Mouse (Mus musculus) C3H10T1/2 (cell line): Measurements from ENCODE around the gene Olfr1461. TPM values are rescaled to one million over a fixed set of nuclear protein-coding genes. Genes with fewer than 3 reads are reported as not detected.

Experiments used
- polyA plus RNA-seq, 2 experiments: library from polyadenylated mRNA; unstranded; fragments of >200 nt; fragmentation: generic; extraction: Trizol; gene quantifications; one replicate each; pipeline ENCODE4 v1.2.1; 2012; ENCODE audit warnings: missing spikeins in 2 of 2

Gene Olfr1461
- polyA plus RNA-seq = not detected

GRCm38 (mm10) chr19:13162700-13163099, at the start of gene Olfr1461:
Olfr1461 (plus strand) TSS chr19:13163000.

DNA sequence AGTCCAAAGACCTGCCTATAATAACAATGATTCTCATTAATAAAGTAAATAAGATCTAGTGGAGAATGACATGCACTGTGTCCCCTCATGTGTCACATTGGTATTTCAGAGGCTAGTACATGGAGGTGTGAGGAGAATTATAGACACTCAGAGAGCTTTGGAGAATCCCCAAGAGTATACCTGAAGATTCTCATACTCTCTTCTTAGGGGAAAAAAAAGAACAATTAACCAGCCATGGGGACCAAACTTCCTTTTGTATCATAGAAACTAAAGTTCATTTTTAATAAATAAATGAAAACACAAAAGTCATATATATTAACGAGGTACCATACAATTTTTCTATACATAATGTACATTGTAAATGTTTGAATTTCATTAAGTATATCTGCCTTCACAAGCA, 13.4 kb upstream of the Olfr1461 start, which contains the start of gene Olfr1459:
Gene Olfr1459, minus strand, starts transcription at position 101 of the 400 bp plus-strand sequence.

GRCm38 (mm10) chr19:13185434-13185833, 22.6 kb downstream of the Olfr1461 start, which contains the start of gene Olfr1462:
Olfr1462 (plus strand) TSS chr19:13185734.

Other genes starting within 250 kb of the Olfr1461 start
- not detected for gene Olfr1448, start 238.6 kb upstream of the Olfr1461 start, polyA plus RNA-seq
- gene Olfr1449, start 232.2 kb upstream of the Olfr1461 start, polyA plus RNA-seq = not detected
- gene Olfr1450, start 212.7 kb upstream of the Olfr1461 start, polyA plus RNA-seq = not detected
- not detected for gene Olfr1451, start 168.0 kb upstream of the Olfr1461 start, polyA plus RNA-seq
- gene Olfr1453, start 134.7 kb upstream of the Olfr1461 start, polyA plus RNA-seq = not detected
- not detected for gene Olfr1454, start 102.4 kb upstream of the Olfr1461 start, polyA plus RNA-seq
- not detected for gene Olfr1457, start 65.1 kb upstream of the Olfr1461 start, polyA plus RNA-seq
- gene Olfr1458, start 56.2 kb upstream of the Olfr1461 start, polyA plus RNA-seq = not detected
- gene Olfr1459, start 13.5 kb upstream of the Olfr1461 start, polyA plus RNA-seq = not detected
- not detected for gene Olfr1462, start 22.7 kb downstream of the Olfr1461 start, polyA plus RNA-seq
- not detected for gene Olfr1463, start 68.3 kb downstream of the Olfr1461 start, polyA plus RNA-seq
- gene Olfr1465, start 152.5 kb downstream of the Olfr1461 start, polyA plus RNA-seq = not detected
- gene Olfr1466, start 175.9 kb downstream of the Olfr1461 start, polyA plus RNA-seq = not detected
- gene Olfr1467, start 199.2 kb downstream of the Olfr1461 start, polyA plus RNA-seq = not detected
- not detected for gene Olfr1469, start 244.8 kb downstream of the Olfr1461 start, polyA plus RNA-seq